Mouse (Mus musculus): ENCODE measurements around the gene Dctd.
A peak's percentile ranks its signal among the peaks of the same experiment; 100 is the strongest.

The Dctd gene

DNA sequence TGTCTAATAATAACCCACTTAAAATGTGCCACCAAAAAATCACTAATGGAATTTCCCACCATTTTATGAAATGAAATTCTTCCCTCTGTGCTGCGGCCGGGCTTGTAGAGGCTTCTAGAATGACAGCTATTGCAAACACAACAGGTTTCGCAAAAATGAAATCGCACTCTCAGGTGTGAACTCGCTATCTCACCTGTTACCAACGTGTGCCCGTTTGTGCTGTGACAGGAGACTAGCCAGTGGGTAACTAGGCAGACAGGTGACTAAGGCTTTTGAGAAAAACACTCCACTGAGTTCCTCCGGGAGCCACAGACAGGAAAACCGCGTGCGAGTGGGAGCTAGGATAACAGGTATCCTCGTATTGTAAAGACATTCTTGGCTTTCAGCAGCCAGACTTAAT lies at the start of gene Dctd:
Dctd (plus strand) TSS at position 301 of the 400 bp plus-strand sequence.
- no peak for DNase-seq

DNA sequence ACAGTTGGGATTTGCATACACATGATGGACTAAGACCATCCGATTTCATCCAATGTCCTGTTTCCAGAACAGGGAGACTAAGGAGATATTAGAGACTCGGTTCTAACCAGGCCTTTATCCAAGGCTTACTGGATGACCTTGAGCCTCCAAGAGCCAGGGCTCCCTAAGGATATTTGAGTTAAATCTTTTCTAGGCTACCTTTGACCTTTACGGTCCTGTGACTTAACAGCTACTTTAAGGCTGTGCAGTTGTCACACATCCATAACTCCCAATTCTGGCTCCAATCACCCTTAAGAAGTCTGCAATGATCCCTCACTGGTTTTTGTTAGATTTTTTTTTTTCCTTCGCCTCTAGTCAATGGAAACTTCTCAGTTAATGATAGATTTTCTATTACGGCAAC lies 45.3 kb upstream of the Dctd start:
- no peak for DNase-seq

DNA sequence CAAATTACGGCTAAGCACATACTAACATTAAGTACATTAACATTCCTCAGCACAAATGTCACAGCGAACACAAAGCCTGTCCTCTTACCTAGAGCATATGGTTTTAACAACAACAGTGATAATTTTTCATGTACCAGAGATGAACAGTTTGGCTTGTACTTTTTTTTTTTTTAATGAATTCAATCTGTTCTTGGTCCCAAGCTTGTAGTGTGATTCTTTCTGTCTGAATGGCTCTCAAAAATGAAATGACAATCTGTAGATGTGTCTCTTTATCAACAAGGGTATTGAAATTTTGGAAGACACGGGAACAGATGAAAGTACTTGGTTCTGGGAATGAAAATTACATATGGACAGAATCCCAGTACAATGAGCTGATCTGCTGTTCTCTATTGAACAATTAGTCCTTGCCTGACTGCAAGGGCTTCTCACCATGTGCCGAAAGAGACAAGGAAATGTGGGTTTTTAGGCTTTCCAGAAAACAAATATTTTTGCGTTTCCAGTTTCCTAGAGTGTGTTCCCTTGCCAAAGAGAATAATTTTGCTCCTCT lies 35.3 kb upstream of the Dctd start:
- no peak for DNase-seq

DNA sequence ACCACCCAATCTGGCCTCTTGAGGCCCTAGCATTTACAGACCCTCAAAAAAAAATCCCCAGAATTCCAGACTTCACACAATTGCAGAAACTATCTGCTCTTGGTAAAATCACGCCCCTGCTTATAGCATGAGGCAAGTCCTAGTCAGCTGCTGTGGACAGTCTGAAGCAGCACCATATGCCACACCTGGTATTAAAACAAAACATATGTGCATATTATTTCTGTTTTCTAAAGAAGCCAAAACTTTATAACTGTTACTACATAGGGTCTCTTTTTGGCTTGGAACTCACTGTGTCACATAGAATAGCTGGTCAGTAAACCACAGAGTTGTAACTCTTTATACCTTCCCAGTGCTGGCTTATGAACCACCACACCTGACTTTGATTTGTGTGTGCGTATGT lies 24.7 kb upstream of the Dctd start:
- no peak for DNase-seq

DNA sequence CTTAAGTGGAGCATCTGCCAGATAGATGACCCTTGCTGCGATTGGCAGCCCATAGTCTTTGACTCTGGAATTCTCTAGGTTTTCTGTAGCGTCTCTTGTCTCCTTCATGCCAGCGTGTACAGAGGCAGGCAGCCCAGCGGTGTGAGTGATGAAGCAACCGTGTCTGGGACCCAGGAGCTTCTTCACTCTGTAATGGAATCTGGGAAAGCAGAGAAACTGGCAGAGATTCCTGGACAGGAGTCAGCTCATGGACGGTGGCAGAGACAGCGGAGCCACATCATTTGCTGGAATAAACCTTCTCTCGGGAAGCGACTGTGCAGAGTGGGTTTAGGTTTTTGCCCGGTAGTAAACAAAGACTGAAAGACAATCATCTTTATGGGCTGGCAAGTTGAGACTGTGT lies 16.5 kb upstream of the Dctd start:
- no peak for DNase-seq

DNA sequence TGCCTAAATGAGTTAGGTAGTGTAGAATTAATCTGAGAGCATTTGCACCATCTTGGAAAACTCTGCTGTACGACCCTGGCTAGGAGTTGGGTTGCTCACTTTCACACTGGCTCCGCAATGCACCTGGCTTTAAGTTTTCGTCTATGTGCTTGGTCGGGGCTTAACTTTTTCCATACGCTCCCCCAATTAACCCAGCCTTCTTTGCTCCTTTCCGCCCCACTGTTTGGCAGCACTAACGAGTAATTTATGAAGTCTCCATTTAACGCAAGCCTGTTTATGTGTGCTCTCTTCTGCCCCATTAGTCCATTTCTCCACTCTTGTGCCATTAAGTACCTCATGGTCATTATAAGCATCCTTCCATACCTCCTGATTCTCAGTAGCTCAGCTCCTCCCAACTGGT lies 8.2 kb upstream of the Dctd start:
- no peak for DNase-seq

DNA sequence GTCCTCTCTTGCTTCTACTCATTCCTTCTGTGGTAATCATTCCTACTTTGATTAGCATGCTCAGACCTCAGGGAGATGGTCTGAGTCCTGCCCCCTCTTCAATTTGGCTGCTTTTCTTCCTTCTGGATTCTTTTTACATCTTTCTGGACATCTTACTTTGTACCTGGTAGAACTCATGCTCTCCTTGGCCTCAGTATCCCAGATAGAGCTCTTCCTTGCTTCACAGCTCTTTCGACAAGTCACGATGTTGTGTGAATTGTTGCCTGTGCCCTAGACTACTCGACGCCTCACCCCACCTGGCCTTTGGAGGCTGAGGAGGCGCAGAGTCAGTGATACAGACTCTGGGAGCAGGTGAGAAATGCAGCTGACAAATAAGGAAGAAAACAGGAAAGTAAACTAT lies 3.5 kb upstream of the Dctd start:
- DNase-seq: no peak

DNA sequence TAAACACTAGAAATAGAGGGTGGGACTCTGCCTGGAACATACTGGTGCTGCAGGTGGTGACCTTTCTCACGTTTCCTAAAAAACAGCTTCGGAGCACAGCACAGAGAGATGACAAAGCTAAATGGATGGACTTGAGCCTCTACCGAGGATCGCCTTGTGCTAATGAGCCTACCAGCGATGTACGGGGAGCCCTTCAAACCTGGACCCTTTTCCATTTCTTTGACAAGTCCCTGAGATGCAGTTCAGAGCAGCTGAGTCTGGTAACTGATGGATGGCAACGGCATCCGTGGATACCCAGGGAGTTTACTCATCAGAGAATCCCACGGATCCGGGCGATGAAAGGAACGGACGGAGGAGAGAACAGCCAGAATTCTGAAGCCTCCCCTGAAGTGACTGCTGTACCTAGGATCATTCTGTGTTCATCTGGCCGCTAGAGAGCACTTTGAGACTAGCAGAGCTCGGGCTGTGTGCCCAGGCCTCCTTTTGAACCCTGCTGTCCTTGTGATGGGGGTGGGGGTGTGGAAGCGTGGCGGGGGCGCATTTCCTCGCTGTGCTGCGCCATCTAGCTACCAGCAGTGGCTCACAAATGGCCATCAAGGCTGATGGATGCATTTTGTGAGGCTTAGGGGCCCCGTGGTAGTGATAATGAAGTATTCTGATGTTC lies 1.6 kb upstream of the Dctd start:
- peak; percentile 82 to 89 for DNase-seq

DNA sequence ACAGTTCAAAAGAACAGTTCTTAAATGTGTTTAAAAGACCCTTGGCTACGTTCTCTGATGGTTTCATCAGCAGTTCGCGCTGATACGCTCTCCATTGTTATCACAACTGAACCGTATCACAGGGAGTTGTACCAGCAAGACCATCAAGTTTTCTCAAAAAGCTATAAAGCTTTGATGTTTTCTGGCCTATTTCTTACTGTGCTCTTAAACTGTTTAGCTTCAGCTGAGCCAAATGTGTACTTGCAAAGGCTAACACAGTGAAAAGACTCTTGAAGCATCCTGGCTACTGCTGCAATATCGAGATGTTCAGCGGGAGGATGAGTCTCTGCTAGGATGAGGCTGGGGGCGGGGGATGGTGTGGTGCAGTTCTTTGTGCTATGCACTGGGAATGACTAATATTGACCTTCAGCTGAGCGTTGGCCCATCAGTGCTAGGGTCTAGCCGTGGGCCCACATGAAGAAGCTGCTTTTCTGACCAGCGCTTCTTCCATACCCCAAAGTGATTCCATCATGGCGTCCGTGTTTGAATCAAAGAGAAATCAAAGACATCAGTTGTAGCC lies 732 bp upstream of the Dctd start:
- DNase-seq: no peak

DNA sequence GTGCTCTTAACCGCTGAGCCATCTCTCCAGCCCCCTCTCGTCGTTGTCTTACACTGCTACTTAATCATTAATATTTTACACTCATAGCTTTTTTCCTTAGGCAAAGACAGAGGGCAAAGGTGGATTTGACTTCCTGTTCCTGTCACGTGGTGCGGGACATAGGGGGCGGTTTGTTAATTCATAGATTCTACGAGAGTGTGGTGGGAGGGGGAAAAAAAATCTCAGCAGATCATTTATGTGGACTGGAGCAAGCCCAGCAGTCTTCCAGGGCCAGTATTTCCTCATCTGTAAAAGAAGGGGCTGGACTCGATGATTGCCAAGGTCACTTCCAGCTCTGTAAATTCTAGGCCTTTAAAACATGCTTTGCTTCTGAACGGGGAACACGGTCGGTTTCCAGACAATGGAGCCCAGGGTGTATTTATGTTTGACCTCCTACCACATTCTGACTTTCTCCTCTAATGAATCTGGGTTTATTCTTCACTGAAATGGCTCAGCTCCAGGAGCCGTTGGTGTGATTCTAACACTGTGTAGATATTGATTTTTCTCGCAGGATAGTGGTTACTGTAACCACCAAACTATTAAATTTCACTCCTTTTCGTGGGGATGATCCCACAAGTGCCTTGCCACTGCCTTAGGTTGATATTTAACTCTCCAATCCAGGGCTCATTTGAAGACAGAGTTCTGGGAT lies 1.4 kb downstream of the Dctd start:
- DNase-seq: peak; percentile 33 to 51

DNA sequence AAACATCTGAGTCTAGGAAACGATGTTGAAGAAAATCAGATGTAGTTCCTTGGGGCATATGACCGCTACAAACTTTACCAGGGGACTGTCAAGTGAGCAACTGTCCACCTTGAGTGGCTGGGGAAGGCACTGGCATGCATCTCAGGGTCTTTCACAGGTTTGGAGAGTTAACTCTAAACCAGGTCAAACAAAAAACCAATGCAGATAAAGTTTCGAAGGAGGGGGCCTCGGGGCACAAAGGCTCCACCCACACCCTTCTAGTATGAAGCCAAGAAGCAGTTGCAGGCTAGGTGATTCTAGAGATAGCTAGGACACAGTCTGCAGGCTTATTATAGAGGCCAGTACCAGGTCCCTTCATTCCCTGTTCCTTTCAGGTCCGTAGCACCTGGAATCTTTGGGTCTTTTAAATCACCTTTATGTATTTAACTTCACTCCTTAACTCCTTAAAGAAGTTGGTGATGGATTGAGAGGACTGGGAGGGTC lies 10.5 kb downstream of the Dctd start:
- DNase-seq: peak; percentile 26 to 35

DNA sequence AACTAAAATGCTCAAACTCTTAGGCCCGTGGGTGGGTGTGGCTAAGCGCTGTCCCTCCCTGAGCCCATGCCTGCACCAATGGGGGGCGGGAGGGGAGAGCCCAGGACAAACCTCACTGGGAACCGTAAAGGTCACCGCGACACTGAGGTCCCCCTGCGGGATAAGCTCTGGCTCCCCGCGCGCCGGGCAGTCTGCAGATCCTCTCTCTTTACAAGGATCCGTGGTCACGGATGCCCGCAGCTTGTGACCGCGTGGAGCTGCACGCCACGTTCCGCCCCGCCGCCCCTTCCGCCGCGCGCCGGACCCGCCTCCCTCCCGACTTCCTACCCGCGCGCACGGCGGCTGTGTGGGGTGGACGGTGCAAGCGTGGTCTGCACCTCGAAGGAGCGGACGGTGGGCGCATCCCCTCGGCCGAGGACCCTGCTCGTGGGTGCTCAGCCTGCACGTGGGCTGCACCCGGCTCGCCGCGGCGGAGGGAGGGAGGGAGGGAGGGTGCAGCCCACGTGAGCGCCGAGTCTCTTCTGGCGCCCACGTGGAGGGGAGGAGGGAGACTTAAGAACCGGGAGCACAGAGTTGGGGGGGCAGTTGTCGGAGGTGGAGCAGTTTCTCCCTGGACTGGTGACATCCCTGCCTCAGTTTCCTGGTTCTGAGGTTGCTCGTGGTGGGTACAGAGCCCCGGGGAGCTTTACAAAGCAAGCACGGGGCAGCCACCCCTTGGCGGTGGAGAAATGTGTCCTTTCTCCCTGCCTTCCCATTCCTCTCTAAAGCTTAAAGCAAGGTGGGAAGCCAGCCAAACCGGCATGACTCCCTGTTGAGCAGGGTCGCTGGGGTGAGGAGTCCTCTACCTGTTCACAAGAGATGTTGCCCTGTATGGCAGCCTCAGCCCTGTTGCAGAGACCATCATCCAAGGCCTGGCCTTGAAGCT lies 11.2 kb downstream of the Dctd start:
- DNase-seq: peak; percentile 81 to 87

DNA sequence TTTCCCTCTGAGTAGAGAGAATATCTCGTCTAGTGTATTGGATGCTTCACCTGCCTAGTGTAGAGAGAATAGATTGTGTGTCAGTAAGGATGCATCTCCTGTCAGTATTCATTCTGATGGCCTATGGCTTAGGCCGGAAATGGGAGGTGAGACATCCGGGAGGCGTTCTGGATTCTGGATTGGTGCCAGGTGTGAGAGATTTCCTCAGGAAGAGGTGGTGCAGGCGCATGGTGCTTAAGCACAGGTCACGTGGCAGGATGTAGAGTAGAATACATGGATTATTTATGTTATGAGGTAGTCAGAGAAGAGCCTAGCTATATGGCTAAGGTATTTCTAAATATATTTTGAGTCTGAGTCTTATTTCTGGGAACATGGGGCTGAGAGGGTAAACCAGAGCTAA lies 15.7 kb downstream of the Dctd start:
- DNase-seq: no peak

DNA sequence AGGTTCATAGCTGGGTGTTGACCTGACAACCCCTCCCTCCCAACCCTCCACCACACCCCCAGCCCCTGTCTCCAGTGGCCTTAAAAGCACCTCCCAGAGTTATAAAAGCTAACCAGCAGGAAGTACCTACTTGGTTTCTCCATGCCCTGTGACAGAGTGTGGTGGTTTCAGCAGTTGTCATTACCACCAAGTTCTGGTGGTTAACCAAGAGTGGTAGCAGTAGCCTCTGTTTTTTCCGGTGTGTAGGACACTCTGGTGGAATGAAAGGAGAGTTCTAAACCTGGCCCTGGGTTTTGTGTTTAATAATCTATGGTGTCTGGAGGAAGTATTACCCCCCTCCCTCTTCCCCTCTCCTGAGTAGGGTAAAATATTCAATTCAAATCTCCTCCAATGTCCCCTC lies 24.1 kb downstream of the Dctd start:
- DNase-seq: no peak

DNA sequence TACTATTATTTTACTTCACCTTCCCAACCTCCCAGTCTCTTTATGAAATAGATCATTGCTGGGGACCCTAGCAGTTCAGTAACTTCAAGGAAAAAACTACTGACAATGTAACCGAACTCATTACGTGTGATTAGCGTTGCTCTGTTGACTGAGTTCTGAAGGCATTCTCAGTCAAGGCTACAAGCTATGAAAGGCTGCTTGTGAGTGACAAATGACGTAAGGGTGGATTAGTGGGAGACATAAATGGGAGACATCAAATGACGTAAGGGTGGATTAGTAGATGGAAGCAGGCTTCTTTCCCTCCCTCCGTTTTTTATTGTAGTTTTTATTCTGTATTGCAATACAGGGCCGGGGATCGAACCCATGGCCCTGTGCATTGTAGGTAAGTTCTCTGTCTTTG lies 26.0 kb downstream of the Dctd start:
- no peak for DNase-seq

DNA sequence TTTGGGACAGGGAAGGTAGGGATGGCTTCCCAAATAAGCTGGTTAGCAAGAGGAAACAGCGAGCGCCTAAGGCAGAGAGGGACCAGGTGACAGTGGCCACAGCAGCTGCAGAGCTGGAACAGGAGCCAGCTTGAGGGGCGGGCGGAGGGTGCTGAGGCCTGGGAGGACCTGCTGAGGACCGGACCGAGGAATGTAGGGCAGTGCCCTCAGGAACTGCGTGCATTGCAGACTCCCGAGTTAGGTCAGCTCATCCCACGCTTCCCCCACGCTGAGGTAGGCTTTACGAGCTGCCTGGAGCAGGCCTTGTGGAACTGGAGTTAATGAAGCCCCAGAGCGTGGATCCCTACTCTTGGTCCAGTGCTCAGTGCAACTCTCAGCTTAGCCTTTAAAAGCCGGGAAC lies 28.1 kb downstream of the Dctd start:
- peak; percentile 75 to 84 for DNase-seq

DNA sequence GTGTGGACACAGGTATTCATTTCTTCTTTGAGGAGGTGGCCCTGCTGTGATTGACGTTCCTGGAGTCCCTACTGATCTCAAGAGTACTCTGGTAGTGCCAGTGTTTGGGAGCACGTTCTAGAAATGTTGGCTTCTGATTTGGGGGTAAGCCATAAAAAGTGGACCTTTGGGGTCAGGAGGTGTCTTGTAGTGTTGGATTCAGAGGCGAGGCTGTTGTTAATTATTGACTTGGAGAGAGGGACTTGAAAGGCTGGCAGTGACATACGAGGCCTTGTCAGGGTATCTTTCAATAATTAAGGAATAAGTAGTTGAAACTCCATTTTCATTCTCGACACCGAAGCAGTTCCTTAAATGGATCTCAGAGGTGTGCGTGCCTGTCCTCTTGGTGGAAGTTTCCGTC lies 31.4 kb downstream of the Dctd start:
- no peak for DNase-seq

DNA sequence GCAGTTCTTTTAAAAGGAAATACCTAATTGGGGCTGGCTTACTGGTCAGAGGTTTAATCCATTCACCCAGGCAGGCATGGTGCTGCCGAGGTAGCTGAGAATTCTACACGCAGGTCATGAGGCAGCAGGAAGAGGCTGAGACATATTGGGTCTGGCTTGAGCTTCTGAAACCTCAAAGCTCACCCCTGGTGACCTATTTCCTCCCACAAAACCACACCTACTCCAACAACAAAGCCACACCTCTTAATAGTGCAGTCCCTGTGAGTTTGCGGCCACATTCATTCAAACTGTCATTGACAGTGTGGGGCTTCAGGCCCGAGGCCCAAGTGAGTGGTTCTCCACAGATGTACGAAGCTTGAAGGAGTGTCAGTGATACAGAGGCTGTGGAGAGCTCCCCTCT lies 34.4 kb downstream of the Dctd start:
- DNase-seq: no peak

DNA sequence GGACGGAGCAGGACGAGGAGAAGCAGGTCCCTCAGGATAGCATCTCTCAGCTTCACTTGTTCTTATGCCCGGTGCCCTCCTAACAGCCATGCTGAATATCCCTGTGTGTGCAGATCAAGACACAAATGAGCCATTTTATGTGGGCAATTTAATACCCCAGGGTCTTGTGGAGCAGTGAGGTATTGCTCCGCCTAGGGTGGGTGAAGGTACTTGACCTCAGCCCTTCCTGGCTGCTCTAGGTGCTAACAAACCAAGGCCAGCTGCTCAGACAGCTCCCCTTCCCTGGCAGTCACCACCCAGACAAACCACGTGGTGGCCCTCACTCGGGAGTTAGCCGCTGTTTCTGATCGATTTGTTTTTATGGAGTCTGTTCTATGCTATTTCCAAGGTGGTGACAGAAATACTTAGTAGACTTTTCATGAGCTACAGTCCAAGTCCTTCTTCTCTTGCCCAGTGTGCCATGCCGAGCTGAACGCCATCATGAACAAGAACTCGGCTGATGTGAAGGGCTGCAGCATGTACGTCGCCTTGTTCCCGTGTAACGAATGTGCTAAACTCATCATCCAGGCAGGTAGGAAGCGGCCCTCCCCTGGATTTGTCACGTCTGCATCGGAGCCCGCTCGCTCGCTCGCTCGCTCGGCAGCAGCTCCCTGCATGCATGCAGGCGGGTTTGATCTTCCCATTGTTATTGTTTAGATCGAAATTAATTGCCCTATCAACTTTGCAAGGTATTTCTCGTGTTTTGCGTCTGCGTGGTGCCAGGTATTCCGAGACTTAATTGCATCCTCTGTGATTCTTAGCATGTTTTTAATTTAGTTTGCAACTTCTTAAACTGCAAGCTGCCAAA lies 38.1 kb downstream of the Dctd start:
- DNase-seq: no peak

DNA sequence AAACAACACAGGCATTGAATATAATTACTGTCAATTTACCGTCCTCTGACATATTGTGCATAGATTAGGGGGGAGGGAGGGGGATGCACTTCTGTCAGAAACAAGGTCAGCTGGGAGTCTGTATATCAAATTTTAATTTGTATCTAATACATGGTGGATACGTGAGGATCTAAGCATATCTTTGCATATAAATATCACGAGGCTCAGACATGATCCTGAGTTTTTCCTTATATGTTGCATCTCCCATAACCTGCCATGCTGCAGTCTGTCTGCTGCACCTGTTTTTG lies 38.7 kb downstream of the Dctd start:
- no peak for DNase-seq

DNA sequence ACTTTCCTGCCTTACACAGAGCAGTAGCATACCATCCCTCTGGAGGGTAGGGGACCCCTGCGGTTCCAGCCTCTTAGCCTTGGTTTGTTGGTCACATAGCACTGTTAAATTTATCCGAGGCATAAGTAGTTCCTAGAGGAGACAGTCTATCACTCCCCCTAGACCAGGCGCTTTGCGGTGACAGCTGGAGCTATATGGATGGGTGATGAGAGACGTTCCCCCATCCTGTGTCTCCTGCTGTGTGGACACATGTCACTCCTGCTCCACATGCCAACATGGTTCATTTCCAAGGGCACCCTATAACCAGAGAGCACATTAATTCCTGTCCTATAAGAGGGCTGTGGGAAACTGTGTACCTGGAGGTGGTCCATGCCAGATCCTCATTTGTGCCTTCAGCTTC lies 42.1 kb downstream of the Dctd start:
- no peak for DNase-seq

DNA sequence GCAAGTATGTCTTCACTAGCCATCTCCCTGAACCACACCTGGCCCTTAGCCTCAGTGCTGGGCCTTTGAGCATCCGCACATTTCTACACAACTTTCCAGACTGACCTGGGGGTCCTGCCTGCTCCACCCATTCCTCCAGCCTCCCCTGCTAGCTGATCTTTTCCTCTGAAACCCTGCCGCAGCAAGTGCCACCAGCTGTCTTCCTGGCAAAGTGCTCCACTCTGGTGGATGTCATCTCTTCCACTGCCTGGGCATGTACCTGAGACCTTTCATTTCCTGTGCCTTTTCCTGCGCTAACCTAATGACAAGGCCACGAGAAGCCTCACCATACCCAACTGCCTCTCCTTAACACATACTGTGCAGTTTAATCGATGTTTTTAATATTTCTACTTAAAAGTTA lies 46.9 kb downstream of the Dctd start:
- DNase-seq: no peak
